Mouse (Mus musculus) layer of hippocampus, adult 2 months (tissue): ENCODE data around the gene Bmp7. TPM values are rescaled to one million over a fixed set of nuclear protein-coding genes. Genes with fewer than 3 reads are reported as not detected.
A peak's percentile ranks its signal among the peaks of the same experiment; 100 is the strongest.

Experiments
- DNase-seq, 2 experiments: peaks; one replicate each; pipeline ENCODE4 v3.0.0; 2022; ENCODE audit warnings: low spot score in 2 of 2
- H3K27ac ChIP-seq: fragments of 200-600 bp; 2 replicates; pipeline ENCODE4 v1.8.1; 2022
- H3K4me3 ChIP-seq: fragments of 200-600 bp; 2 replicates; pipeline ENCODE4 v1.8.1; 2022; ENCODE audit warnings: mild to moderate bottlenecking
- CTCF ChIP-seq: fragments of 200-600 bp; conservative IDR thresholded peaks from 2 replicates; pipeline ENCODE4 v1.8.1; 2022; ENCODE audit warnings: antibody characterized with exemption, mild to moderate bottlenecking, moderate library complexity
- total RNA-seq, 2 experiments: library from RNA; stranded (reverse); gene quantifications; 2 replicates each; pipeline ENCODE4 v1.2.3; 2021

The Bmp7 gene
- total RNA-seq, 2 experiments from 2014 or later = 4.2 to 5.7 TPM

DNA sequence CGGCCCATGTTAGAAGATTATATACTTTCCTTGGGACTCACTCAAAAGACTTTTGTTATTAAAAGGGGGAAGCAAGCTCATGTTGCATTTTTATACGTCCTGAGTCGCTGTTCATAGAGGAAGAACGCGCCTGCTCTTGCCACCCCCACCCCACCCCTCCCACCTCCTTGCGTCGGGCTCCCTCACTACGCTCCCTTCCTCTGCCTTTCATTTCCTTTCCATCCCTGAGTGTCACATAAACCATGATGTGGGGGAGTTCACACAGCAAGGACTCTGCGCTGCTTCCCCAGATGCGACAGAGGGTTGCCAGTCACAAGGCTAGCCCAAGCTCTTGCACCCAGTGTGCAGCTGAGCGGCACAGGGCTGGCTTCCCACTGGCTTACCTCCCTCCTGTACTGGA lies 88.3 kb downstream of the Bmp7 start:
- TF ChIP-seq CTCF = no peak
- no peak overlapping the region for H3K4me3 ChIP-seq
- DNase-seq = no peak

DNA sequence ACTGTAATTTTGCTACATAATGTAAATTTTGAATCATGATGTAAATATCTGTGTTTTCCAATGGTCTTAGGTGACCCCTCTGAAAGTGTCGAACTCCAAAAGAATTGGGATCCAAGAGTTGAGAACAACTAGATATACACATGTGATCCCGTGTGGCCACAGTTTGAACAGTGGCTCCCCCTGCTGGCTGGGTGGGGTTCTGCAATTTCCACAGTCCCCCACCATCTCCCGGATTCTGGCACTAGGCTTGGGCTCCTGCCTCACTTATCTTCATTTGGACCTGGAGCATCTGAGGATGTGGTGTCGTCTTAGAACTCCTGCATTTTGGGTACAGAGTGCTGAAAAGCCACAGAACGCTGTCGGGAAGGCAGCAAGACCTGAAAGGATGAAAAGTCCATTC lies 91.9 kb downstream of the Bmp7 start:
- peak; percentile 82 for TF ChIP-seq CTCF
- peak in 1 of 2 experiments; percentile 40 for DNase-seq
- Histone ChIP-seq H3K27ac (no peak overlapping the region), H3K4me3 (no peak overlapping the region)

More for the DNA sequence above, 88.3 kb downstream of the Bmp7 start:
- no peak overlapping the region for H3K27ac ChIP-seq

DNA sequence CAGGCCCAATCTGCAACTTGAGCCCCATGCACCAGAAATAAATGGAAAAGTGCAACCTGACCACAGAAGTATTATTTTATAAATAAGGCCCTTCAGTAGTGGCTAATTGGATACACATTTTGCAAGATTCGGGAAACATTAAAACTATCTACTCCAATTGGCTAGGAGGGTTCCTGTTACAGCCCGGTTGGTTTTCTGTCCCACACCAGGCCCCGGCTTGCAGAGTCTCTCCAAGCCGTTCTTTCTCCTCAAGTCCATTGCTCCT lies 93.9 kb downstream of the Bmp7 start:
- no peak for TF ChIP-seq CTCF
- no peak overlapping the region for H3K4me3 ChIP-seq
- no peak overlapping the region for H3K27ac ChIP-seq
- no peak for DNase-seq

DNA sequence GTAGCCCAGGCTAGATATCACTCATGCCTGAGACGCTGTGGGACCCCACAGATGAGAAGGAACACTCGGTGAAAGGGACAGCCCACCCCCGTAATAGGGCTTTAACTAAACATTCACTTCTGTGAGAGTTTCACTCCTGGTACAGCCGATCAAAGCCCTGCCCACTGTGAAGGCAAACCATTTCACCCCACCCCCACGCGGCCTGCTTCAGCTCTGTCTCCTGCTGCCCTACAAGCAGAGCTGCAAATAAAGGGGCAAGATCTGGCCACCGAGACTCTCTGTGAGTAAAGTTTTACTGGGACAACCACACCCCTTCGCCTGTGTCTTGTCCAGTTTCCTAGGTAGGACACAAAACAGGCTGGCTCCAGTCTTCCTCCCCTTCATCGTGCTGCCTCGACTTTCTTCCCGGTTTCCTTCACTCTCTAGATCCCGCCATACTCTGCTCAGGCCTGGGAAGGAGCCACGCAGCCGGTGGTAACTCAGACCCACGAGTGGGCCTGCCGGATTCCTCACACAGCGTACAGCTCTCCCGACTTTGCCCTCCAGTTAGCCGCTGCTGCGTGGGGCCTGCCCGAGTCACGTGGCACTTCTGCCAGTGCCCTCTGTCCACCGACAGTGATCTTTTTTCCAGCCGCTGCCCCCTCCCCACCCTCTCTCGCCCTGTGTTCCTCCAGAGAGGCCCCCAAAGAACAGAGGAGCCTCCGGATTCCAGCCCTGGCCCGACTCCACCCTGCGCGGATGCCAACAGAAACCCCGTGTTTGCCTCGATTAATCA lies 94.4 kb downstream of the Bmp7 start:
- H3K27ac ChIP-seq = no peak overlapping the region
- no peak for TF ChIP-seq CTCF
- DNase-seq = no peak
- H3K4me3 ChIP-seq = no peak overlapping the region

GRCm38 (mm10) chr2:172843903-172844302 lies 96.2 kb downstream of the Bmp7 start:
- Histone ChIP-seq H3K4me3 (no peak overlapping the region), H3K27ac (no peak overlapping the region)
- DNase-seq = no peak
- no peak for TF ChIP-seq CTCF

DNA sequence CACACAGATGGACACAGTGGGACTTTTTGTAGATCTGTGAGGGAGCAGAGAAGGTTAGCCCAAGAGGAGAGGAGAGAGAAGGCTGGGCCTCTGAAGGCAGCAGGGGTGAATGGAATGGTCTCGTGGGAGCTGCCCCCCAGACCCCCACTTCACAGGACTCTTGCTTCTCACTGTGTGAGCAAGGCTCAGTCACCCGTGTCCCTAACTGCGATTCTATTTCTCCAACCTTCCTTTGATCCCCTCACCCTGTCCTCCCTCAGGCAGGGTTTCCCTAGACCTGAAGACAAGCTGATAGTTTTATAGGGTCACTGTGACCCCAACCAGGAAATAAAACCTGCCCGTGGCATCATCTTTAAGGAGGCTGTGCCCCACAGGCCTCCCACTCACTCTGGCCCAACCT lies 97.8 kb downstream of the Bmp7 start:
- no peak overlapping the region for H3K4me3 ChIP-seq
- DNase-seq = no peak
- TF ChIP-seq CTCF = no peak
- H3K27ac ChIP-seq = no peak overlapping the region

DNA sequence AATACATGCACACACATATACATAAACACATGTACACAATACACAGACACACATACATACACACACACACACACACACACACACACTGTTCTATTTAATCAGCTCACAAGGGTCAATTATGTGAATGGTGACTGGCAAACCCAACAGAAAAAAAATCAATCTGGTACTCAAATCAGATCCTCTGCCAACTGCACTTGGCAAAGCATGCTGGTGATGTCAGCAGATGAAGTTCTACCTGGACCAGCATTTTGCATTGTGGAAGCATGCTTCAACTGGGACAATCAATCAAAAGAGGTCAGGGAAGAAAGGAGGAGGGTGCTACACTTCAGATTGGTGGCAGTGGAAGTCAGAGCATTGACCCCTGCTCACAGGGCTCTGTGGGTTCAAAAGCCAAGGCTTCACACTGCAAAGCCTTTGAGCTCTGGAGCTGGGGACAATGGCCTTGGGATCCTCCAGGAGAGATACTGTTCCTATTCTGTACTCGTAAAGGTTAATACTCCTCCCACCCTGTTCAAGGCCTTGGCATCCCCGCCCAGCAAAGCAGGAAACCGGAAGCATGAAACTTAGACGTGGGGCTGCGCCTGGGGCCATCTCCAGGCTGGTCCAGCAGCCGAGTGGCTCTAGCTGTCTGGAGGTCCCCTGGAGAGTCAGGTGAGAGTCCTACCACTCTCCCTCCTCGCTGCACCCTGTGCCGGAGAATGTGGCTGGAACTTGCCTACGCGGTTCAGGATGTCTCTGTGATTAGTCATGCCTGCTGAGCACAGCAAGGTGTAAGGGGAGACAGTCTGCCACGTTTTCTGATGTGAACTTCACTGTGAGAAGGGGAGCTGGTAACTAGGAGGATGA lies 99.0 kb downstream of the Bmp7 start:
- no peak for TF ChIP-seq CTCF
- no peak for DNase-seq

DNA sequence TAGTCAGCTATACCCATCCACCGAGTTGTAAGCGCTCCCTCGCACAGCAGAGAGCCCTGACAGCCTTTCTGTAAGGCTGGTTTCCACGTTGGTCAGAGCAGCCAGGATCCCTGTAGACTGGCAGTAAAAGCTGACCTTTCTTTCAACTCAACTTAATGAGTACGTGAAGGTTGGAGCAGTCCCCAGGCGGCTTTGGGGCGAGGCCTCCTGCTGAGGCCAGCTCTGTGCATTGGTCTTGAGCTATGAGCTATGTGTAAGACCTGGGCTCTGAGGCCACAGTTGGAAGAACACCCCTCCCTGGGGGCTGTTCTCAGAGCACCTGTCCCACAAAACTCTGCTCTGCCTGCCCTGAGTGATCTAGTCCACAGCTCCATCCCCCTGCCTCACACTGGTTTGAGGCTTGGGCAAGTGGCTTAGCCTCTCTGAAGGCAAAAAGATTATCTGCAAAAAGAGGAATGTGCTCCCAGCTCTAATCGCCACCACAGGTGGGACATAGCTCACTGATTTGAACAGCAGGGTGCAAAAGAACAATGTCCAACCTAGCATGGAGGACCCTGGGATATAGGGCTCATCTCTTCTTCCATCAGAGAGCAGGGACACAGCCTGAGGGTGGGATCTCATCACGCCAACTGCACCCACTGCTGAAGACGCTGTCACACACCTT lies 100.7 kb downstream of the Bmp7 start:
- H3K4me3 ChIP-seq = no peak overlapping the region
- H3K27ac ChIP-seq = no peak overlapping the region
- DNase-seq = no peak
- no peak for TF ChIP-seq CTCF

More for the DNA sequence above, 99.0 kb downstream of the Bmp7 start:
- Histone ChIP-seq H3K27ac (no peak overlapping the region), H3K4me3 (no peak overlapping the region)

DNA sequence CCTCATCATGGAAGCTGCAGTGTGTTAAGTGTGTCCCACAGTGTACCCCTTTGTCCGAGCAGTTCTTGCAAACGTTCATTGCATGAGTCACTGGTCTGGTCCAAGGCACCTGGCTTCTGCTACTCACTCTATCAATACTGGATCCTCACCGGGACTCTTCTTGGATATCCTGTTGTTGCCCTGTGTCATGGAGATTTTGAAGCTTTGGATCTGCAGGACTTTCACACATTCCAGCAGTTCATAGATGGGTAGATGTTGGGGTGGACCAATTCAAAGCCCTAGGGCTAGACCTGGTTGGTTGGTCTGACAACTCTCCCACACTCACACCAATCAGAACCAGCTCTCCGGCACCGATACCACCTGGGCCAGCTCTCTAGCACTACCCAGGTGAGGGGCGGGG lies 103.6 kb downstream of the Bmp7 start:
- no peak overlapping the region for H3K27ac ChIP-seq
- no peak for DNase-seq
- no peak overlapping the region for H3K4me3 ChIP-seq
- TF ChIP-seq CTCF = no peak

DNA sequence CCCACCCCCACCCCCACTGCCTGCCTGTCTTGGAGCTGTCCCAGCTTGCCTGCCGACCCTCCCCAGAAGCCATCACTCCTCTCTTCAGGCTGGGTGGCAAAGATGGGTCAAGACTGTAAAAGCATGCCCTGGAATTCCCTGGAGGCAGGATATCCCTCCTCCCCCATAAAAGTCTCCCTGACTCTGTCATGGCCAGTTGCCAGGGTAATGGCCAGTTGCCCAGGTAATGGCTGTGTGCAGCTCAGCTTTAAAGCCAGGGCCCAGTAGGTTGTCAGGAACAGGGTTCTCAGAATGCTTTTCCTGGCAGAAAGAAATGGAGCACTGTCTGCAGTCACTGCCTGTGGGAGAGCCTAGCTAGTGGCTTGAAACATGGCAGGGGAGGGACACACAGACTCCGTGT lies 106.9 kb downstream of the Bmp7 start:
- TF ChIP-seq CTCF = no peak
- Histone ChIP-seq H3K4me3 (no peak overlapping the region), H3K27ac (no peak overlapping the region)
- DNase-seq = peak in 1 of 2 experiments; percentile 23

DNA sequence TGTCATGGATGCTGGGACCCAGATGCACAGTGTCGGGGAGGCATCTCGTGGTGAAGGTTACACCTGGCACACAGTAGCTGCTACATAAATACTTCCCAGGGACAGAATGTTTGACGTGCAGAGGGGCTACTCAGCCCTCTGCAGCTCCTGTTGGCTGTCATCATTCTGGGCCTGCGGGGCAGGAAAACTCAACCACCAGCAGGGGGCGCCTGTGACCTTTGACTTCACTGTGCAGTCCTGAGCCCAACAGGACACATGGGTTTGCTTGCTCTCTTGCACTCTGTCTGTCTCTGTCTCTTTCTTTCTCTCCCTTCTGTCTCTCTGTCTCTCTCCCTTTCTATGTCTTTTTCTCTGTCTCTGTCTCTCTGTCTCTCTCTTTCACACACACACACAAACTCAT lies 108.4 kb downstream of the Bmp7 start:
- peak; percentile 43 to 79 for DNase-seq
- no peak overlapping the region for H3K27ac ChIP-seq
- H3K4me3 ChIP-seq = no peak overlapping the region
- TF ChIP-seq CTCF = peak; percentile 79

- TF ChIP-seq CTCF = peak; percentile 94
- H3K4me3 ChIP-seq = no peak overlapping the region
- DNase-seq = peak; percentile 77 to 95
- no peak overlapping the region for H3K27ac ChIP-seq
These were observed 109.0 kb downstream of the Bmp7 start for GRCm38 (mm10) chr2:172831133-172831532.

DNA sequence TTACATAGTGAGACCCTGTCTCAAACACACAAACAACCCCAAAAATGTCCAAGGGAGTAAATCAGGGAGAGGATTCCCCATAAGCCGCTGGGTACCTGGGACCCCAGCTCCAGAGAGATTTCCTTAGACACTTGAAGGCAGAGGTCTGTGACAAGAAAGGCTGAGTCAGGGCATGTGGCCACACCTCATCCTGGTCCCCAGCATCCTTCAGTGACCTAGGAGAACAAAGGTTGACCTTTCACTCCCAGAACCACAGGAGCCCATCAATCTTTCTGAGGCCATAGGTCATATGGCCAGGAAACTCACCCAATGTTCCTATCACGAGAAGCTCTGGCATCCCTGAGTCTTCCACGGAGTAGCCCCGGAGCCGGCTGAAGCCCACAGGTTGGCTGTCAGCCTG lies 111.9 kb downstream of the Bmp7 start:
- Histone ChIP-seq H3K27ac (no peak overlapping the region), H3K4me3 (no peak overlapping the region)
- DNase-seq = no peak
- TF ChIP-seq CTCF = no peak
